Mouse (Mus musculus) liver, embryonic 11.5 days (tissue): ENCODE measurements around the gene Kirrel3. TPM values are rescaled to one million over a fixed set of nuclear protein-coding genes. Genes with fewer than 3 reads are reported as not detected.

Experiments
- ATAC-seq: fragments of 200-750 bp; cut with Nextera tagmentation; replicated peaks from 2 replicates; pipeline ENCODE4 v1.8.0; 2017; ENCODE audit warnings: moderate number of reproducible peaks, mild to moderate bottlenecking, moderate TSS enrichment, moderate library complexity; ENCODE audit not compliant: low FRiP score
- DNase-seq: peaks from one replicate; pipeline ENCODE4 v3.0.0-alpha.2; 2017; ENCODE audit warnings: low spot score
- H3K27ac ChIP-seq: fragments of 300-500 bp; sonication (generic); 2 replicates; pipeline ENCODE4 v1.5.1; 2014; ENCODE audit warnings: mild to moderate bottlenecking, low read depth, low read length, control low read depth
- H3K27me3 ChIP-seq: fragments of 300-500 bp; sonication (generic); replicated peaks from 2 replicates; pipeline ENCODE4 v1.6.1; 2014; ENCODE audit warnings: low read length, mixed read lengths; ENCODE audit not compliant: control insufficient read depth, insufficient read depth
- H3K36me3 ChIP-seq: fragments of 300-500 bp; sonication (generic); 2 replicates; pipeline ENCODE4 v1.6.1; 2014; ENCODE audit warnings: mild to moderate bottlenecking, low read length, moderate library complexity, mixed read lengths; ENCODE audit not compliant: control insufficient read depth, insufficient read depth
- H3K4me1 ChIP-seq: fragments of 300-500 bp; sonication (generic); replicated peaks from 2 replicates; pipeline ENCODE4 v1.6.1; 2014; ENCODE audit warnings: low read length, mixed read lengths; ENCODE audit not compliant: control insufficient read depth, insufficient read depth
- H3K4me2 ChIP-seq: fragments of 300-500 bp; sonication (generic); 2 replicates; pipeline ENCODE4 v1.6.1; 2014; ENCODE audit warnings: mild to moderate bottlenecking, control low read depth, moderate library complexity
- H3K4me3 ChIP-seq: fragments of 300-500 bp; sonication (generic); 2 replicates; pipeline ENCODE4 v1.5.1; 2014; ENCODE audit warnings: low read depth, low read length, control low read depth
- H3K9ac ChIP-seq: fragments of 300-500 bp; sonication (generic); 2 replicates; pipeline ENCODE4 v1.6.1; 2014; ENCODE audit warnings: low read depth, low read length, control low read depth
- H3K9me3 ChIP-seq: fragments of 300-500 bp; sonication (generic); 2 replicates; pipeline ENCODE4 v1.6.1; 2016; ENCODE audit warnings: low read length, inconsistent platforms, mixed read lengths; ENCODE audit not compliant: control insufficient read depth
- WGBS: fragments of 180-500 bp; shearing (Covaris S2); extraction: QIAGEN DNeasy Blood & Tissue Kit; methylation state at CpG from one replicate; pipeline ENCODE4 v1.1.7; 2014; 5-methylcytosine and 5-hydroxymethylcytosine counted together
- polyA plus RNA-seq: library from polyadenylated mRNA; unstranded; fragments of >200 nt; fragmentation: Nextera tagmentation; extraction: Ambion mirVana; gene quantifications from 2 replicates; pipeline ENCODE4 v1.2.1, GENCODE M21; 2014

Kirrel3 gene
- polyA plus RNA-seq, 1 experiment from 2014 or later: 0.77 TPM

DNA sequence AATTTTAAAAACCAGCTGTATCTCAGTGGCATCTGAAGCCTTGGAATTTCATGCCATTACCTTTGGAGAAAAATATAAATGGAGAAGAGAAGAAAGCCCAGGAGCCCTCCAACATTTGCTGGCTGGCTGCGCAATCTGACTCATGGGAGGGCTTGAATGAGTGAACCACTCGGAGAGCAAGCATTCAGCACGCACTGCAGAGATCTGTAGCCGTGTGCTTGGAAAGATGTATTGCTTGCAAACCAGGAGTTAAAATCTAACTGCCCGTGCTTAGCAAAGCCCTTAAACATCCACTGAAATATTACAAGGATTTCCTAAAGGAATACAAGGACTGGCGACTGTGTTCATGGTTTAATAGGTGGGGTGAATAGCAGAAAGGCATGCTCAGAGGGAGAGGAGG is 316.0 kb downstream of the Kirrel3 start:
- H3K4me1 ChIP-seq: no peaks in the 10 kb centered on the region
- ATAC-seq: no peak
- no peak overlapping the region for H3K27ac ChIP-seq
- DNase-seq: no peak
- WGBS: 78% methylated on average over 6 of the region's 6 CpGs
- no peak overlapping the region for H3K4me2 ChIP-seq
- no peak overlapping the region for H3K4me3 ChIP-seq
- no peaks in the 10 kb centered on the region for H3K9me3 ChIP-seq
- no peak overlapping the region for H3K9ac ChIP-seq
- no peaks in the 10 kb centered on the region for H3K27me3 ChIP-seq
- H3K36me3 ChIP-seq: no peaks in the 10 kb centered on the region

DNA sequence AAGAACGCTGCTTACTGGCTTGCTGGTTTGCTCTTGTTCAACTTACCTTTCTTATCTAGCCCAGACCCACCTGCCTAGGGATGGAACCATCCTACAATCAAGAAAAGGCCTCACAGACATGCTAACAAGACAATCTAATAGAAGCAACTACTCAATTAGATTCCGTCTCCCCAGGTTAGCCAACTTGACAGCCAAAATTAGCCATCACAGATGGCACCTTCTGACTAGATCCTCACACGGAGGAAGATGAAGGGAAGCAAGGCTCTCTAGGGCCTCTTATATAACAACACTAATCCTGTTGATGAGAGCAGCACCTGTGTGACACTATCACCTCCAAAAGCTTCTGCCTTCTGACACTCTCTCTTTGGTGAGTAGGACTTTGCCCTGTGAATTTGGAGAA is 321.2 kb downstream of the Kirrel3 start:
- H3K4me2 ChIP-seq: no peak overlapping the region
- H3K36me3 ChIP-seq: no peaks in the 10 kb centered on the region
- no peak overlapping the region for H3K9ac ChIP-seq
- H3K4me1 ChIP-seq: no peaks in the 10 kb centered on the region
- DNase-seq (no peak), ATAC-seq (no peak)
- H3K4me3 ChIP-seq: no peak overlapping the region
- no peaks in the 10 kb centered on the region for H3K9me3 ChIP-seq
- WGBS: 84% methylated on average over 3 of the region's 3 CpGs
- H3K27ac ChIP-seq: no peak overlapping the region
- no peaks in the 10 kb centered on the region for H3K27me3 ChIP-seq

DNA sequence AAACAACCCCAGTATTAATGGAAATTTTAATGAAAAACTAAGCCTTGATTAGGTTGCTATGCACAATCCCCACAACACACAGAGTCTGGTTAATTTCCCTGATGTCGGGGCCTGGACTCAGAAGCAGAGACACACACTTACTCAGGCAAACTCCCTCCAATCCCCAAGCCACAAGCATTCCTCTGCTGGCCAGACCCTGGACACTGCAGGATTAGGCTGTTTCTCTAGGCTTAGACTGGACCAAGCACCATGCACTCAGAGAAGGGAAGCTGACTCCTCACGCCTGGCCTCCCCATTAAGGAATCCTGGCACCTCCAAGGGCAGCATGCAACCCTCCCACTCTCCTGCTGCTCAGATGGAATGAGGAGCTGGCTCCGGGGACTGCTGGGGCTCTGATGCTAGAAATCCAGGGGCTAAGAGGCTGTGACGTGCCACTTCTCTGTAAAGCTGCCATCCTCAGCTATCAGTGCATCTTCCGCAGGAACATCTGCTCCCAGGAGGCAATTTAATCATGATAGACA is 324.4 kb downstream of the Kirrel3 start:
- DNase-seq (no peak), ATAC-seq (no peak)
- Histone ChIP-seq H3K9me3 (no peaks in the 10 kb centered on the region), H3K27me3 (no peaks in the 10 kb centered on the region), H3K4me1 (no peaks in the 10 kb centered on the region), H3K9ac (no peak overlapping the region), H3K36me3 (no peaks in the 10 kb centered on the region), H3K27ac (no peak overlapping the region), H3K4me2 (no peak overlapping the region), H3K4me3 (no peak overlapping the region)
- WGBS: 66% methylated on average over 5 of the region's 5 CpGs

DNA sequence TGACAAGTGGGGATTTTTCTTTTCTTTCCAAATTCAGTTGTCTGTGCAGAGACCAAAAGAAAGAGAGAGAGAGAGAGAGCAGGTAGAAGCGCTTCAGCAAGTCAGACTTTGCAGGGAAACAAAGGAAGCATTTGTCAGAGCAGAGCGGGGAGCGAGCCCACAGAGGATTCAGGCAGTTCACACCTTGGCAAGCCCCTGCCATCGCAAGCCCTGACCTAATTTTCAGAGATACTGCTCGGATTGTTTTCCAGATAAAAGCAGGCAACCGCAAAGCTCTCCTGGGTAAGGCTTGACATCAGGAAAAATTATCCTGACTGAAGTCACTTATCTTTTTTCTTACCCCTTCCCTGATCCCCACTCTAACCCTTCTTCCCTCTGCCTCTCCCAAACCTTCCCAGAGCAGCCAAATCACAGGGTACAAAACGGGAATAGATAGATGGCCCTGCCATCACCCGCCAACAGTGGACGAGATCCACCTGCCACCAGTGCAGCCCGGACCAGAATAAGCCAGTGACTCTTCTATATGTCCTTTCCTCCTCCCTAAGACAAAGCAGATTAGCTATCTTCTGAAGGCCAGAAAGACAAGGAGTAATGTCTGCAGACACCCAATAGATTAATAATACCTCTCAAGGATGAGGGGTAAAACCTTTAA is 332.8 kb downstream of the Kirrel3 start:
- ATAC-seq (no peak), DNase-seq (no peak)
- no peak overlapping the region for H3K9ac ChIP-seq
- H3K9me3 ChIP-seq: no peaks in the 10 kb centered on the region
- H3K4me2 ChIP-seq: no peak overlapping the region
- H3K27ac ChIP-seq: no peak overlapping the region
- H3K27me3 ChIP-seq: no peaks in the 10 kb centered on the region
- no peaks in the 10 kb centered on the region for H3K4me1 ChIP-seq
- no peak overlapping the region for H3K4me3 ChIP-seq
- H3K36me3 ChIP-seq: no peaks in the 10 kb centered on the region
- WGBS: 19% methylated on average over 10 of the region's 10 CpGs

DNA sequence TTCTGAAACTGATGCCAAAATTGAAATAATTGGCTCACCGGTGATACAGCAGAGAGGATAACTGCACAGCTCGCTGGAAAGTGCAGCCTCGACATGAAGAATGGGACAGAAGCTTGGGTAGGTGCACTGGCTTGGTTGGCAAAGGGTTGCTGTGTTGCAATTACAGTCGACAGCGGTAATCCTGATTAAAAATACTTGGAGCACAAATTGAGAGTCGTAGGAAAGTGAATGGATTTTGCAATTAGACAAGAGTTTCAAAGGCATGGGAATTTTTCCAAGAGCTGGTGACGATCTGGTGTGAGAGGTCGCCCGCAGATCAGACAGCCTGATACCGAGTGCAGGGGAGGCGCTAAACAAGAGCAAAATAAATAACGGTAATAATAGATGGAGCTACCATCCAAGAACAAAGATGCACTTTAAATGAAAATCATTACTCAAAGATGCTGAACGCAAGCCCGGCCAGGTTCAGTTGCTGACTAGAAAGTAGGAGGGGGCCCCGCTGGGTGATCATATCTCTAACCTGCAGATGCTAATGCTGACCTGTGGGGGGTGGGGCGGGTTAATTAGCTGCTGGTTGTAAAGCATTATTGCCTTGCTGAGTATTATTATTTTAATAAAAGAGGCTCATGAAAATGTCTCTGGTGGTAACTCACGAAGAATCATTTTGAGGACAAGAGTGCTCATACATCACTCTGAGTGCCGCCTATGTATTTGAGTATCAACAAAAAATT is 338.8 kb downstream of the Kirrel3 start:
- Histone ChIP-seq H3K27ac (no peak overlapping the region), H3K9ac (no peak overlapping the region), H3K36me3 (no peaks in the 10 kb centered on the region), H3K4me3 (no peak overlapping the region), H3K9me3 (no peaks in the 10 kb centered on the region), H3K27me3 (no peaks in the 10 kb centered on the region), H3K4me2 (no peak overlapping the region), H3K4me1 (no peaks in the 10 kb centered on the region)
- 77% methylated on average over 18 of the region's 18 CpGs for WGBS
- no peak for DNase-seq
- ATAC-seq: no peak

DNA sequence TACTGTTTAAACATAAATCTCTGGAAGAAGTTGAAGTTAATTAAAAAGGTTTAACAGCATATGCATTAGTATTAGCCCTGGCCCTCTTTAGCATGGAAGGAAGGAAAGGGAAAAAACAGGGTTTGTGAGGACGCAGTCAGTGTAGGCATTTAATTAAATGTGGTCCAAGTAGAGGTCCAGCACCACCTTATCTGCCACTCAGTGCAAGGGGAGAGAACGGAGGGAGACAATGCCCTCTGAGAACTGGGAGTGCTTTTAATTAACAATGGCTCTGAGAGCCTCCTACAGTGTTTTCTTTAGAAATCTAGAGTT is 339.4 kb downstream of the Kirrel3 start:
- no peak for ATAC-seq
- no peaks in the 10 kb centered on the region for H3K27me3 ChIP-seq
- H3K4me2 ChIP-seq: no peak overlapping the region
- no peaks in the 10 kb centered on the region for H3K36me3 ChIP-seq
- H3K4me3 ChIP-seq: no peak overlapping the region
- no peaks in the 10 kb centered on the region for H3K4me1 ChIP-seq
- DNase-seq: no peak
- 44% methylated on average over 2 of the region's 2 CpGs for WGBS
- no peak overlapping the region for H3K27ac ChIP-seq
- no peak overlapping the region for H3K9ac ChIP-seq
- H3K9me3 ChIP-seq: no peaks in the 10 kb centered on the region

DNA sequence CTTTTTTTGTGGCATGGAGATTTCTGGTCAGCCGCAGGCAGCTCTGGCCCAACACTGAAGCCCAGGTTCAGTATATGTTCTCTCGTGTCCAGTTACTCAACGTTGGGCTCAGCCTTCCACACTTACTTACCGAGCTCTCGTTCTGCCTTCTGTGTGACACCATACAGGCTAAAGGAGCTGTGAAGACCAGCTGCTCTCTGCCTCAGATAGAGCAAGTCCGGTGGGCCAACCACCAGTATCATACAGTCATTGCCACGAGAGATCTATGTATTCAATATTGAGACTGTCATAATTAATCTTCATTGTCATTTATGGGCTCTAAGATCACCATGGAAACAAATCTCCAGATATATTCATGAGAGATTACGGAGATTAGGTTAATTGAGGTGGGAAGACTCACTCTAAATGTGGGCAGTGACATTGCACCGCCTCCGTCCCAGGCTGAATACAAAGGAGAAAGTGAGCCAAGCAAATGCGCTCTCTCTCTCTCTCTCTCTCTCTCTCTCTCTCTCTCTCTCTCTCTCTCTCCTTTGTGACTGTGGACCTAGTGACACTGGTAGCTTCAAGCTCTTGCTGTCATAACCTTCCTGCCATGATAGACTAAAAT is 339.8 kb downstream of the Kirrel3 start:
- ATAC-seq: no peak
- no peak for DNase-seq
- Histone ChIP-seq H3K27ac (no peak overlapping the region), H3K36me3 (no peaks in the 10 kb centered on the region), H3K9me3 (no peaks in the 10 kb centered on the region), H3K4me3 (no peak overlapping the region), H3K4me1 (no peaks in the 10 kb centered on the region), H3K9ac (no peak overlapping the region), H3K4me2 (no peak overlapping the region), H3K27me3 (no peaks in the 10 kb centered on the region)
- WGBS: 70% methylated on average over 11 of the region's 11 CpGs

DNA sequence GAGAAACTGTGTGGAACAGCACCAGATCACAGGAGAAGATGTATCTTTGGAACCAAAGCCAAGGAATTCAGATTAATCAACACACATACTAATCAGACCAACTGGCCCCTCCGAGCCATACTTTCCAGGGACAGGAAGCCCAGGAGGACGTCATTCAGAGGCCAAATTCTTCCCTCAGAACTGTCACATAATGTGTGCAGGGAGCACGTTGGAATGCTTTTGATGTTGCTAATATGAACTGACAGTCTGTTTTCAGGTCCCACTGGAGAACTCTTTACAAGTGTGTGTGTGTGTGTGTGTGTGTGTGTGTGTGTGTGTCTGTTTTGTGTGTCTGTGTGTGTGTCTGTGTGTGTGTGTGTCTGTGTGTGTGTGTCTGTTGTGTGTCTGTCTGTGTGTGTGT is 345.0 kb downstream of the Kirrel3 start:
- Histone ChIP-seq H3K27me3 (no peaks in the 10 kb centered on the region), H3K36me3 (no peaks in the 10 kb centered on the region), H3K27ac (no peak overlapping the region), H3K9me3 (no peaks in the 10 kb centered on the region), H3K4me2 (no peak overlapping the region), H3K9ac (no peak overlapping the region), H3K4me1 (no peaks in the 10 kb centered on the region), H3K4me3 (no peak overlapping the region)
- no peak for DNase-seq
- 47% methylated on average over 3 of the region's 3 CpGs for WGBS
- ATAC-seq: no peak

DNA sequence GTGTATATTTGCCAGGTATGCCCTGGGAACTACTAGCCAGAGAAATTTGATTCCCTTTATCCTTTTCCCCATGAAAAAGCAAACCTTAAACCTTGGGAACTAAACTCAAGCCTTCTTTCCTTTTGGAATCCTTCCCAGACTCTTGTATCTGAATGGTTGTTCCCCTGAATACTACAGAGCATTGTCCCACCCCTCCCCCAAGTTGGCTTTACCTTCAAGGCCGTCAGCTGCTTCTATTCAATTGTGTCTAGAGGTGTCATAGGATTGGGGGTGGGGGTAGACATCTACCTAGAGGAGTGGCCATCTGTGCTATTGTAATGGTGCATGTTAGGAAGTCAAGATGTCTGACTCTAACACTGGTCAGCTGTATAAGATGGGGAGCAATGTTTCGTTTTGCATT is 351.1 kb downstream of the Kirrel3 start:
- H3K36me3 ChIP-seq: no peaks in the 10 kb centered on the region
- H3K4me3 ChIP-seq: no peak overlapping the region
- no peak for DNase-seq
- no peaks in the 10 kb centered on the region for H3K9me3 ChIP-seq
- WGBS: 73% methylated on average over 2 of the region's 2 CpGs
- no peaks in the 10 kb centered on the region for H3K4me1 ChIP-seq
- no peak overlapping the region for H3K27ac ChIP-seq
- H3K9ac ChIP-seq: no peak overlapping the region
- no peaks in the 10 kb centered on the region for H3K27me3 ChIP-seq
- no peak overlapping the region for H3K4me2 ChIP-seq
- no peak for ATAC-seq
